Mouse (Mus musculus) CH12.LX (cell line): ENCODE measurements around the gene Fastk. TPM values are rescaled to one million over a fixed set of nuclear protein-coding genes. Genes with fewer than 3 reads are reported as not detected.
A peak's percentile ranks its signal among the peaks of the same experiment; 100 is the strongest.

Experiments
- DNase-seq: peaks from one replicate; pipeline ENCODE4 v3.0.0-alpha.2; 2013; ENCODE audit errors: extremely low read depth
- H3K27ac ChIP-seq: 2 replicates; pipeline ENCODE4 v1.5.1; 2012; ENCODE audit warnings: low read depth, mild to moderate bottlenecking, control low read depth, moderate library complexity; ENCODE audit not compliant: insufficient read depth
- H3K27me3 ChIP-seq: replicated peaks from 2 replicates; pipeline ENCODE3; 2012; ENCODE audit warnings: inconsistent platforms
- H3K36me3 ChIP-seq, 2 experiments: replicated peaks in 1 of 2; 2 replicates each; pipeline versions ENCODE3 to v1.6.1; 2012; ENCODE audit warnings: inconsistent platforms in 1 of 2, low read length in 1 of 2, mild to moderate bottlenecking in 1 of 2, mixed read lengths in 1 of 2, moderate library complexity in 1 of 2; ENCODE audit not compliant: control insufficient read depth in 1 of 2, insufficient read depth in 1 of 2
- H3K4me1 ChIP-seq, 2 experiments: 2 replicates each; pipeline ENCODE4 v1.6.1; 2012; ENCODE audit warnings: inconsistent platforms in 1 of 2, moderate library complexity in 1 of 2; ENCODE audit not compliant: insufficient read depth in 2 of 2, control insufficient read depth in 1 of 2
- H3K4me2 ChIP-seq: 2 replicates; pipeline ENCODE4 v1.6.1; 2012; ENCODE audit warnings: low read depth, mild to moderate bottlenecking, control low read depth; ENCODE audit not compliant: poor library complexity, insufficient read depth, severe bottlenecking
- H3K4me3 ChIP-seq, 3 experiments: fragments of 150-350 bp in 1 of 3; sonication (generic) in 1 of 3; replicated peaks in 1 of 3; 2 replicates each; pipeline versions ENCODE3 to v1.5.1; 2011 to 2012; ENCODE audit warnings: low read depth in 2 of 3, low read length in 2 of 3, mild to moderate bottlenecking in 2 of 3, moderate library complexity in 2 of 3, control low read depth in 1 of 3, improper control_type of control experiment in 1 of 3, inconsistent platforms in 1 of 3, mixed read lengths in 1 of 3; ENCODE audit not compliant: poor library complexity in 1 of 3
- H3K79me2 ChIP-seq: replicated peaks from 2 replicates; pipeline ENCODE4 v1.6.1; 2012; ENCODE audit warnings: mild to moderate bottlenecking, moderate library complexity; ENCODE audit not compliant: control insufficient read depth, poor library complexity, insufficient read depth, severe bottlenecking; ENCODE audit errors: extremely low read depth
- H3K9ac ChIP-seq: 2 replicates; pipeline ENCODE4 v1.6.1; 2012; ENCODE audit warnings: low read depth, mild to moderate bottlenecking, control low read depth, moderate library complexity; ENCODE audit not compliant: insufficient read depth
- H3K9me3 ChIP-seq: replicated peaks from 2 replicates; pipeline ENCODE3; 2012; ENCODE audit warnings: low read length, inconsistent platforms, mixed read lengths
- CHD1 ChIP-seq: IDR thresholded peaks from 2 replicates; pipeline ENCODE4 v1.6.1; 2012; ENCODE audit warnings: low read depth, low read length, improper control_type of control experiment, inconsistent platforms
- CHD2 ChIP-seq: IDR thresholded peaks from 2 replicates; pipeline ENCODE4 v1.6.1; 2011; ENCODE audit warnings: low read length, improper control_type of control experiment
- CTCF ChIP-seq, 2 experiments: IDR thresholded peaks in 1 of 2; conservative IDR thresholded peaks in 1 of 2; 2 replicates each; pipeline ENCODE4 v1.5.1; 2011 to 2012; ENCODE audit warnings: low read depth in 2 of 2, low read length in 2 of 2, improper control_type of control experiment in 1 of 2, inconsistent platforms in 1 of 2, mild to moderate bottlenecking in 1 of 2, moderate library complexity in 1 of 2
- ELF1 ChIP-seq: IDR thresholded peaks from 2 replicates; pipeline ENCODE4 v1.6.1; 2014; ENCODE audit warnings: low read depth, mild to moderate bottlenecking, inconsistent platforms, low read length, improper control_type of control experiment
- EP300 ChIP-seq: IDR thresholded peaks from 2 replicates; pipeline ENCODE4 v1.6.1; 2011; ENCODE audit warnings: low read length, improper control_type of control experiment
- ETS1 ChIP-seq: conservative IDR thresholded peaks from 2 replicates; pipeline ENCODE4 v1.6.1; 2012; ENCODE audit warnings: low read depth, mild to moderate bottlenecking, inconsistent platforms, low read length, improper control_type of control experiment, moderate library complexity
- GABPA ChIP-seq: IDR thresholded peaks from 2 replicates; pipeline ENCODE4 v1.6.1; 2012; ENCODE audit warnings: low read depth, low read length, improper control_type of control experiment, inconsistent platforms; ENCODE audit not compliant: insufficient replicate concordance
- IRF4 ChIP-seq: IDR thresholded peaks from 2 replicates; pipeline ENCODE4 v1.6.1; 2014; ENCODE audit warnings: low read depth, mild to moderate bottlenecking, inconsistent platforms, low read length, improper control_type of control experiment
- JUND ChIP-seq: conservative IDR thresholded peaks from 2 replicates; pipeline ENCODE4 v1.6.1; 2011; ENCODE audit warnings: low read depth, low read length, improper control_type of control experiment
- KAT2A ChIP-seq: IDR thresholded peaks from 2 replicates; pipeline ENCODE4 v1.6.1; 2012; ENCODE audit warnings: low read length, improper control_type of control experiment, inconsistent platforms; ENCODE audit not compliant: insufficient replicate concordance
- MAX ChIP-seq: IDR thresholded peaks from 2 replicates; pipeline ENCODE4 v1.6.1; 2011; ENCODE audit warnings: low read length, improper control_type of control experiment
- MAZ ChIP-seq: IDR thresholded peaks from 2 replicates; pipeline ENCODE4 v1.6.1; 2012; ENCODE audit warnings: low read depth, mild to moderate bottlenecking, inconsistent platforms, low read length, improper control_type of control experiment, moderate library complexity
- MXI1 ChIP-seq: IDR thresholded peaks from 2 replicates; pipeline ENCODE4 v1.6.1; 2011; ENCODE audit warnings: mild to moderate bottlenecking, low read depth, low read length, improper control_type of control experiment
- MYC ChIP-seq: IDR thresholded peaks from 2 replicates; pipeline ENCODE4 v1.6.1; 2011; ENCODE audit warnings: low read depth, mild to moderate bottlenecking, improper control_type of control experiment, low read length
- NRF1 ChIP-seq: IDR thresholded peaks from 2 replicates; pipeline ENCODE4 v1.6.1; 2014; ENCODE audit warnings: low read depth, mild to moderate bottlenecking, inconsistent platforms, low read length, improper control_type of control experiment, moderate library complexity
- POLR2AphosphoS2 ChIP-seq: IDR thresholded peaks from 2 replicates; pipeline ENCODE4 v1.6.1; 2011; ENCODE audit warnings: low read depth, low read length, improper control_type of control experiment
- RAD21 ChIP-seq: IDR thresholded peaks from 2 replicates; pipeline ENCODE4 v1.6.1; 2011; ENCODE audit warnings: low read depth, mild to moderate bottlenecking, low read length, improper control_type of control experiment, moderate library complexity
- SIN3A ChIP-seq: IDR thresholded peaks from 2 replicates; pipeline ENCODE4 v1.6.1; 2012; ENCODE audit warnings: low read length, improper control_type of control experiment, inconsistent platforms
- SMC3 ChIP-seq: IDR thresholded peaks from 2 replicates; pipeline ENCODE4 v1.6.1; 2011; ENCODE audit warnings: low read depth, low read length, improper control_type of control experiment
- TBP ChIP-seq: conservative IDR thresholded peaks from 2 replicates; pipeline ENCODE4 v1.6.1; 2011; ENCODE audit warnings: low read depth, low read length, improper control_type of control experiment
- TCF12 ChIP-seq: IDR thresholded peaks from 2 replicates; pipeline ENCODE4 v1.6.1; 2014; ENCODE audit warnings: low read depth, mild to moderate bottlenecking, inconsistent platforms, low read length, improper control_type of control experiment
- USF1 ChIP-seq: IDR thresholded peaks from 2 replicates; pipeline ENCODE4 v1.6.1; 2014; ENCODE audit warnings: low read depth, mild to moderate bottlenecking, inconsistent platforms, low read length, improper control_type of control experiment
- ZMIZ1 ChIP-seq: IDR thresholded peaks from 2 replicates; pipeline ENCODE4 v1.6.1; 2012; ENCODE audit warnings: low read depth, mild to moderate bottlenecking, inconsistent platforms, low read length, improper control_type of control experiment
- ZNF384 ChIP-seq: IDR thresholded peaks from 2 replicates; pipeline ENCODE4 v1.6.1; 2012; ENCODE audit warnings: low read depth, low read length, improper control_type of control experiment, inconsistent platforms
- dilution Hi-C: fragments of 300-500 bp; cut with MboI; formaldehyde crosslinking; loops from 2 replicates; pipeline ENCODE4 v1.14.3; 2020; ENCODE audit warnings: low sequenced_read_pairs; ENCODE audit not compliant: extremely low pct_unique_long_range_greater_than_20kb, extremely low pct_ligation_motif_present
- in situ Hi-C: fragments of 300-500 bp; cut with MboI; formaldehyde crosslinking; loops from 3 replicates; pipeline ENCODE4 v1.14.3; 2019; ENCODE audit warnings: low sequenced_read_pairs, low pct_ligation_motif_present, low pct_unique_long_range_greater_than_20kb, mixed read lengths
- polyA plus RNA-seq: library from polyadenylated mRNA; unstranded; fragments of >175 nt; gene quantifications from 2 replicates; pipeline ENCODE4 v1.2.1, GENCODE M21; 2012; ENCODE audit warnings: low read depth; ENCODE audit not compliant: insufficient read length
- total RNA-seq, 2 experiments: library from RNA; depleted of rRNA; stranded (reverse); fragments of 300-350 nt in 1 of 2; fragments of >200 nt in 1 of 2; gene quantifications; 2 replicates each; pipeline ENCODE4 v1.2.3; 2012 to 2014

Gene Fastk
- total and polyA plus RNA-seq, 3 experiments = 44.8 to 88.0 (median 61.4) TPM

- dilution Hi-C loops (no loop called here), in situ Hi-C loops (no loop called here)
- Histone ChIP-seq H3K4me1 (peaks cover 24 to 43% of the 10 kb centered on the region in 2 experiments), H3K27me3 (peaks cover 30% of the 10 kb centered on the region), H3K9ac (peak overlapping the region; percentile 91), H3K4me2 (peak overlapping the region; percentile 95), H3K9me3 (no peaks in the 10 kb centered on the region), H3K27ac (no peak overlapping the region), H3K36me3 (peaks cover 3 to 31% of the 10 kb centered on the region in 2 experiments), H3K4me3 (peak overlapping the region; percentile 81 to 90 (median 84)), H3K79me2 (peaks cover 37% of the 10 kb centered on the region)
- TF ChIP-seq MYC = no peak
- TF ChIP-seq CHD1 = no peak
- TF ChIP-seq TCF12 = no peak
- no peak for TF ChIP-seq MAZ
- no peak for TF ChIP-seq ZNF384
- TF ChIP-seq ETS1 = no peak
- TF ChIP-seq JUND = no peak
- TF ChIP-seq ZMIZ1 = no peak
- TF ChIP-seq TBP = no peak
- no peak for TF ChIP-seq MXI1
- no peak for TF ChIP-seq CHD2
- TF ChIP-seq NRF1 = no peak
- TF ChIP-seq IRF4 = no peak
- TF ChIP-seq RAD21 = no peak
- TF ChIP-seq KAT2A = 0 out of 2 replicates have a peak, but pooled peaks have one; percentile 32
- no peak for TF ChIP-seq GABPA
- peak in 1 of 2 experiments; percentile 14; a peak in 1 of 4 replicates for TF ChIP-seq CTCF (conservative IDR thresholded peaks at IDR 0.05 in 1 of 2, IDR thresholded peaks at IDR 0.05 in 1 of 2; ENCODE audit: low read depth in 2 of 2, low read length in 2 of 2)
- DNase-seq = peak; percentile 27
Observed at GRCm38 (mm10) chr5:24452691-24453233, 7.7 kb upstream of the Fastk start.

GRCm38 (mm10) chr5:24452030-24452690 is 7.1 kb upstream of the Fastk start, which contains the start of gene Agap3:
TSS of gene Agap3 (plus strand) at chr5:24452177.
- Histone ChIP-seq H3K79me2 (peaks cover 35% of the 10 kb centered on the region), H3K27me3 (peaks cover 31% of the 10 kb centered on the region), H3K4me2 (peak within 1 kb of the TSS; percentile 95), H3K36me3 (peaks cover 0 to 25% of the 10 kb centered on the region in 2 experiments), H3K4me1 (peaks cover 24 to 44% of the 10 kb centered on the region in 2 experiments), H3K4me3 (peak within 1 kb of the TSS; percentile 81 to 90 (median 84)), H3K9ac (peak within 1 kb of the TSS; percentile 91), H3K9me3 (no peaks in the 10 kb centered on the region), H3K27ac (no peak within 1 kb of the TSS; the same call in 1 of the 2 replicates)
- dilution Hi-C loops (no loop called here), in situ Hi-C loops (no loop called here)
- peak; percentile 35 for DNase-seq
- no peak for TF ChIP-seq TCF12
- TF ChIP-seq KAT2A = no peak
- no peak for TF ChIP-seq POLR2AphosphoS2
- TF ChIP-seq USF1 = no peak
- TF ChIP-seq ELF1 = no peak
- no peak for TF ChIP-seq SMC3
- no peak for TF ChIP-seq EP300
- no peak for TF ChIP-seq SIN3A
- no peak for TF ChIP-seq MYC
- no peak for TF ChIP-seq MAX
